ENCODE assay signal across 16 mouse cellular contexts in genomic region chr6:43504609-43505230, GRCm38 (mm10).
"Had no signal": no experiment of that assay in that cellular context is flagged by ENCODE, and none has a peak within 500 bp of the region (broad histone marks: within the 10 kb centered on the region; RNA-seq: fewer than 3 reads in every experiment).

No protein-coding gene starts in this region.

- H3K27me3 ChIP-seq: neural tube, embryonic 13.5 days; neural tube, embryonic 15.5 days; stomach, embryonic 15.5 days had no signal

- H3K27ac ChIP-seq: neural tube, embryonic 13.5 days; neural tube, embryonic 15.5 days; stomach, embryonic 15.5 days; stomach, postnatal 0 days had no signal

- DNase-seq: retina, postnatal 1 day; right cerebral cortex, adult 18-20 months; right cerebral cortex, postnatal 14 days; right cerebral cortex, postnatal 25 days; right cerebral cortex, postnatal 4 days; spleen, adult 18-20 months; thymus, adult 18-20 months; thymus, adult 2 months; thymus, postnatal 14 days; thymus, postnatal 25 days; thymus, postnatal 36 days; thymus, postnatal 4 days had no signal

- H3K36me3 ChIP-seq: neural tube, embryonic 13.5 days; neural tube, embryonic 15.5 days; stomach, embryonic 15.5 days had no signal

- H3K4me1 ChIP-seq: neural tube, embryonic 13.5 days; neural tube, embryonic 15.5 days; stomach, embryonic 15.5 days had no signal

- H3K9ac ChIP-seq: neural tube, embryonic 13.5 days; neural tube, embryonic 15.5 days; stomach, embryonic 15.5 days had no signal

- H3K4me2 ChIP-seq: neural tube, embryonic 13.5 days; neural tube, embryonic 15.5 days; stomach, embryonic 15.5 days had no signal

- H3K4me3 ChIP-seq: neural tube, embryonic 13.5 days; neural tube, embryonic 15.5 days; stomach, embryonic 15.5 days had no signal

- H3K9me3 ChIP-seq: neural tube, embryonic 13.5 days; neural tube, embryonic 15.5 days; stomach, embryonic 15.5 days had no signal
